Mouse (Mus musculus): Measurements from ENCODE around the gene Rorb. TPM values are rescaled to one million over a fixed set of nuclear protein-coding genes. Genes with fewer than 3 reads are reported as not detected.

Rorb gene
- polyA plus RNA-seq, 1 experiment from 2014 or later, result 4.2 TPM

GRCm38 (mm10) chr19:18997711-18998110, 113.3 kb downstream of the Rorb start:
- no peaks in the 10 kb centered on the region for H3K36me3 ChIP-seq (ENCODE audit: control insufficient read depth, insufficient read depth, low read length)
- no peak overlapping the region for H3K4me2 ChIP-seq (ENCODE audit: low read depth, low read length, severe bottlenecking)
- H3K9ac ChIP-seq (ENCODE audit: low read length), result no peak overlapping the region
- H3K4me3 ChIP-seq (ENCODE audit: low read depth, low read length), result no peak overlapping the region
- H3K4me1 ChIP-seq (replicated peaks; ENCODE audit: control insufficient read depth, insufficient read depth, low read length), result no peaks in the 10 kb centered on the region
- DNase-seq (ENCODE audit: low spot score) (no peak), ATAC-seq (replicated peaks; ENCODE audit: low FRiP score) (no peak)
- no peak overlapping the region for H3K27ac ChIP-seq (ENCODE audit: low read depth, low read length)
- H3K27me3 ChIP-seq (ENCODE audit: control insufficient read depth, insufficient read depth, low read length), result no peaks in the 10 kb centered on the region
- no peaks in the 10 kb centered on the region for H3K9me3 ChIP-seq (ENCODE audit: control insufficient read depth, low read length)
- 81% methylated on average over 1 of the region's 1 CpGs for WGBS

- Histone ChIP-seq H3K9me3 (ENCODE audit: control insufficient read depth, low read length) (no peaks in the 10 kb centered on the region), H3K27me3 (ENCODE audit: control insufficient read depth, insufficient read depth, low read length) (no peaks in the 10 kb centered on the region), H3K4me1 (replicated peaks; ENCODE audit: control insufficient read depth, insufficient read depth, low read length) (no peaks in the 10 kb centered on the region), H3K36me3 (ENCODE audit: control insufficient read depth, insufficient read depth, low read length) (no peaks in the 10 kb centered on the region), H3K9ac (ENCODE audit: low read length) (no peak overlapping the region), H3K27ac (ENCODE audit: low read depth, low read length) (no peak overlapping the region), H3K4me2 (ENCODE audit: low read depth, low read length, severe bottlenecking) (no peak overlapping the region), H3K4me3 (ENCODE audit: low read depth, low read length) (no peak overlapping the region)
- no peak; the same call in 1 of the 2 replicates for ATAC-seq (replicated peaks; ENCODE audit: low FRiP score)
- WGBS, result 65% methylated on average over 5 of the region's 5 CpGs
- peak; percentile 48 for DNase-seq (ENCODE audit: low spot score)
These were observed 131.0 kb downstream of the Rorb start for GRCm38 (mm10) chr19:18979996-18980395.

GRCm38 (mm10) chr19:18974796-18975660, 136.0 kb downstream of the Rorb start:
- Histone ChIP-seq H3K27ac (ENCODE audit: low read depth, low read length) (no peak overlapping the region), H3K9ac (ENCODE audit: low read length) (no peak overlapping the region), H3K9me3 (ENCODE audit: control insufficient read depth, low read length) (no peaks in the 10 kb centered on the region), H3K27me3 (ENCODE audit: control insufficient read depth, insufficient read depth, low read length) (no peaks in the 10 kb centered on the region), H3K4me1 (replicated peaks; ENCODE audit: control insufficient read depth, insufficient read depth, low read length) (no peaks in the 10 kb centered on the region), H3K4me3 (ENCODE audit: low read depth, low read length) (no peak overlapping the region), H3K36me3 (ENCODE audit: control insufficient read depth, insufficient read depth, low read length) (no peaks in the 10 kb centered on the region), H3K4me2 (ENCODE audit: low read depth, low read length, severe bottlenecking) (no peak overlapping the region)
- ATAC-seq (replicated peaks; ENCODE audit: low FRiP score) (peak; percentile 71), DNase-seq (ENCODE audit: low spot score) (no peak)
- 61% methylated on average over 5 of the region's 5 CpGs for WGBS

GRCm38 (mm10) chr19:18969386-18969785, 141.6 kb downstream of the Rorb start:
- Histone ChIP-seq H3K27me3 (ENCODE audit: control insufficient read depth, insufficient read depth, low read length) (no peaks in the 10 kb centered on the region), H3K36me3 (ENCODE audit: control insufficient read depth, insufficient read depth, low read length) (no peaks in the 10 kb centered on the region), H3K4me1 (replicated peaks; ENCODE audit: control insufficient read depth, insufficient read depth, low read length) (no peaks in the 10 kb centered on the region), H3K27ac (ENCODE audit: low read depth, low read length) (no peak overlapping the region), H3K9ac (ENCODE audit: low read length) (no peak overlapping the region), H3K4me3 (ENCODE audit: low read depth, low read length) (no peak overlapping the region), H3K4me2 (ENCODE audit: low read depth, low read length, severe bottlenecking) (no peak overlapping the region), H3K9me3 (ENCODE audit: control insufficient read depth, low read length) (no peaks in the 10 kb centered on the region)
- 36% methylated on average over 8 of the region's 8 CpGs for WGBS
- DNase-seq (ENCODE audit: low spot score) (no peak), ATAC-seq (replicated peaks; ENCODE audit: low FRiP score) (no peak)

GRCm38 (mm10) chr19:18967307-18967706, 143.7 kb downstream of the Rorb start:
- no peak for DNase-seq (ENCODE audit: low spot score)
- Histone ChIP-seq H3K9me3 (ENCODE audit: control insufficient read depth, low read length) (no peaks in the 10 kb centered on the region), H3K4me3 (ENCODE audit: low read depth, low read length) (no peak overlapping the region), H3K27ac (ENCODE audit: low read depth, low read length) (no peak overlapping the region), H3K27me3 (ENCODE audit: control insufficient read depth, insufficient read depth, low read length) (no peaks in the 10 kb centered on the region), H3K36me3 (ENCODE audit: control insufficient read depth, insufficient read depth, low read length) (no peaks in the 10 kb centered on the region), H3K4me2 (ENCODE audit: low read depth, low read length, severe bottlenecking) (no peak overlapping the region), H3K9ac (ENCODE audit: low read length) (no peak overlapping the region), H3K4me1 (replicated peaks; ENCODE audit: control insufficient read depth, insufficient read depth, low read length) (no peaks in the 10 kb centered on the region)
- WGBS, result 85% methylated on average over 4 of the region's 4 CpGs
- no peak for ATAC-seq (replicated peaks; ENCODE audit: low FRiP score)

GRCm38 (mm10) chr19:18959862-18960261, 151.1 kb downstream of the Rorb start:
- 4% methylated on average over 3 of the region's 3 CpGs for WGBS
- Histone ChIP-seq H3K9me3 (ENCODE audit: control insufficient read depth, low read length) (no peaks in the 10 kb centered on the region), H3K4me3 (ENCODE audit: low read depth, low read length) (no peak overlapping the region), H3K4me2 (ENCODE audit: low read depth, low read length, severe bottlenecking) (no peak overlapping the region), H3K27me3 (ENCODE audit: control insufficient read depth, insufficient read depth, low read length) (no peaks in the 10 kb centered on the region), H3K27ac (ENCODE audit: low read depth, low read length) (no peak overlapping the region), H3K9ac (ENCODE audit: low read length) (no peak overlapping the region), H3K36me3 (ENCODE audit: control insufficient read depth, insufficient read depth, low read length) (no peaks in the 10 kb centered on the region), H3K4me1 (replicated peaks; ENCODE audit: control insufficient read depth, insufficient read depth, low read length) (no peaks in the 10 kb centered on the region)
- DNase-seq (ENCODE audit: low spot score) (no peak), ATAC-seq (replicated peaks; ENCODE audit: low FRiP score) (peak; percentile 33; the same call in 1 of the 2 replicates)

GRCm38 (mm10) chr19:18952806-18953205, 158.2 kb downstream of the Rorb start:
- H3K4me2 ChIP-seq (ENCODE audit: low read depth, low read length, severe bottlenecking), result no peak overlapping the region
- 84% methylated on average over 3 of the region's 3 CpGs for WGBS
- no peak overlapping the region for H3K4me3 ChIP-seq (ENCODE audit: low read depth, low read length)

GRCm38 (mm10) chr19:18947193-18947592, 163.8 kb downstream of the Rorb start:
- ATAC-seq (replicated peaks; ENCODE audit: low FRiP score) (no peak), DNase-seq (ENCODE audit: low spot score) (no peak)
- Histone ChIP-seq H3K9ac (ENCODE audit: low read length) (no peak overlapping the region), H3K27ac (ENCODE audit: low read depth, low read length) (no peak overlapping the region), H3K4me1 (replicated peaks; ENCODE audit: control insufficient read depth, insufficient read depth, low read length) (no peaks in the 10 kb centered on the region), H3K4me2 (ENCODE audit: low read depth, low read length, severe bottlenecking) (no peak overlapping the region), H3K9me3 (ENCODE audit: control insufficient read depth, low read length) (no peaks in the 10 kb centered on the region), H3K4me3 (ENCODE audit: low read depth, low read length) (no peak overlapping the region), H3K27me3 (ENCODE audit: control insufficient read depth, insufficient read depth, low read length) (no peaks in the 10 kb centered on the region), H3K36me3 (ENCODE audit: control insufficient read depth, insufficient read depth, low read length) (no peaks in the 10 kb centered on the region)
- 78% methylated on average over 3 of the region's 3 CpGs for WGBS

More at GRCm38 (mm10) chr19:18952806-18953205, 158.2 kb downstream of the Rorb start:
- no peak for DNase-seq (ENCODE audit: low spot score)
- no peaks in the 10 kb centered on the region for H3K9me3 ChIP-seq (ENCODE audit: control insufficient read depth, low read length)
- H3K27ac ChIP-seq (ENCODE audit: low read depth, low read length), result no peak overlapping the region
- no peaks in the 10 kb centered on the region for H3K27me3 ChIP-seq (ENCODE audit: control insufficient read depth, insufficient read depth, low read length)
- no peak overlapping the region for H3K9ac ChIP-seq (ENCODE audit: low read length)
- no peaks in the 10 kb centered on the region for H3K4me1 ChIP-seq (replicated peaks; ENCODE audit: control insufficient read depth, insufficient read depth, low read length)
- no peaks in the 10 kb centered on the region for H3K36me3 ChIP-seq (ENCODE audit: control insufficient read depth, insufficient read depth, low read length)
- ATAC-seq (replicated peaks; ENCODE audit: low FRiP score), result no peak

- 93% methylated on average over 3 of the region's 3 CpGs for WGBS
- no peak for ATAC-seq (replicated peaks; ENCODE audit: low FRiP score)
- no peaks in the 10 kb centered on the region for H3K4me1 ChIP-seq (replicated peaks; ENCODE audit: control insufficient read depth, insufficient read depth, low read length)
These were observed 165.7 kb downstream of the Rorb start for GRCm38 (mm10) chr19:18945265-18945664.

More at GRCm38 (mm10) chr19:18945265-18945664, 165.7 kb downstream of the Rorb start:
- Histone ChIP-seq H3K4me2 (ENCODE audit: low read depth, low read length, severe bottlenecking) (no peak overlapping the region), H3K9ac (ENCODE audit: low read length) (no peak overlapping the region), H3K4me3 (ENCODE audit: low read depth, low read length) (no peak overlapping the region), H3K36me3 (ENCODE audit: control insufficient read depth, insufficient read depth, low read length) (no peaks in the 10 kb centered on the region), H3K27ac (ENCODE audit: low read depth, low read length) (no peak overlapping the region), H3K9me3 (ENCODE audit: control insufficient read depth, low read length) (no peaks in the 10 kb centered on the region), H3K27me3 (ENCODE audit: control insufficient read depth, insufficient read depth, low read length) (no peaks in the 10 kb centered on the region)
- no peak for DNase-seq (ENCODE audit: low spot score)

Measured in forebrain, embryonic 11.5 days (tissue).